Comparison of ENCODE assay signal across 8 mouse cellular contexts in the genomic region with DNA sequence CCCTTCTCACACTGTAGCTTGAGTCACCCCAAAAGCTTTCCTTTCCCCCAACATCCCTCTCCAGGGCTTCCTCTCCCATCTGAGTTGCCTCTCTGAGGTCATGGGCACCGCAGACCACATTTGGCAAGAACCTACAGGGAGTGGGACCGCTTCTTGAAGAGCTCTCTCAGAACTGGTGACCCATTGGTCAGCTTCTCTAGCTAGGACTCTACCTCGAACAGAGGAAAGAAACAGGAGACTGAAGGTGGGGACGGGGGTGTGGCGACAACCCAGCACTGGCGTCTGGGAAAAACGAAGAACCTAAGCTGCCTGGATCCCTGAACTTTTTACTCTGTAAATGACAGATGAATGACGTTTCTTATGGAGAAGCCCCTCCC. TPM values are rescaled to one million over a fixed set of nuclear protein-coding genes. Genes with fewer than 3 reads are reported as not detected.
DNase-seq lines count a peak whose midpoint lies in the region; ATAC-seq and TF ChIP-seq lines count a peak whose summit lies in the region.

No protein-coding gene starts in this region.

- peak overlapping the region; percentile 98 for H3K27ac ChIP-seq in heart, postnatal 0 days (ENCODE audit: low read depth)

- no peaks in the 10 kb centered on the region for H3K27me3 ChIP-seq in heart, postnatal 0 days (ENCODE audit: control insufficient read depth, insufficient read depth, low read length)

- H3K9ac ChIP-seq in heart, postnatal 0 days (replicated peaks; ENCODE audit: low read depth, low read length) = peak overlapping the region; percentile 57; the same call in 1 of the 2 replicates

- ATAC-seq in frontal cortex, adult (ENCODE audit: low TSS enrichment) = peak; percentile 7; the same call in 1 of the 2 replicates
- ATAC-seq in CD4-positive, CD25-positive, alpha-beta regulatory T cell, adult 4 months = peak; percentile 23
- no peak for ATAC-seq in heart, postnatal 0 days (ENCODE audit: insufficient read depth, low read depth)
- peak; percentile 44 for ATAC-seq in megakaryocyte, adult 5-6 weeks (ENCODE audit: poor library complexity, severe bottlenecking)

- TF ChIP-seq EP300 in heart, postnatal 0 days (IDR thresholded peaks at IDR 0.05; ENCODE audit: low read depth) = no peak

- H3K4me2 ChIP-seq in heart, postnatal 0 days (ENCODE audit: low read depth, low read length) = peak overlapping the region; percentile 65

- H3K36me3 ChIP-seq in heart, postnatal 0 days (replicated peaks; ENCODE audit: control insufficient read depth, insufficient read depth, low read length) = no peaks in the 10 kb centered on the region

- H3K4me1 ChIP-seq in heart, postnatal 0 days (ENCODE audit: control insufficient read depth, insufficient read depth) = peaks cover 10% of the 10 kb centered on the region; the same call in 1 of the 2 replicates

- H3K4me3 ChIP-seq in heart, postnatal 0 days (ENCODE audit: low read depth, low read length) = peak overlapping the region; percentile 45

- WGBS in heart, postnatal 0 days = 9% methylated on average over 8 of the region's 8 CpGs

- TF ChIP-seq CTCF in heart, postnatal 0 days (IDR thresholded peaks at IDR 0.05; ENCODE audit: low read depth) = no peak

- DNase-seq in frontal cortex, postnatal 25 days (ENCODE audit: low spot score in 2 of 2) = no peak
- no peak for DNase-seq in heart, postnatal 0 days (ENCODE audit: low spot score)
- no peak for DNase-seq in spleen, adult 12 weeks (ENCODE audit: low spot score)
- no peak for DNase-seq in embryo, embryonic 10.5 days (ENCODE audit: low spot score)
- no peak for DNase-seq in MN1 (ENCODE audit: low spot score)

- H3K9me3 ChIP-seq in heart, postnatal 0 days (replicated peaks; ENCODE audit: control insufficient read depth, low read length) = no peaks in the 10 kb centered on the region

RNA-seq across cellular contexts. Expression of a gene that starts 51.8 kb away (rescaled TPM):
- polyA plus RNA-seq in CD4-positive, CD25-positive, alpha-beta regulatory T cell, adult 4 months (2017; shearing (Covaris generic)) = 100 to 1,000 TPM in 1 of 2 experiments, 10 to 100 TPM in 1; 92.5 to 116 TPM
- 37.6 and 58.0 TPM in 2 replicates for total RNA-seq in heart, postnatal 0 days (2014; rRNA removed; ENCODE audit: low replicate concordance)
- polyA plus RNA-seq in heart, postnatal 0 days (2015; fragmentation: Nextera tagmentation; extraction: Ambion mirVana) = 40.7 and 46.9 TPM in 2 replicates
- total RNA-seq in megakaryocyte, adult 5-6 weeks (2015) = 66.6 and 70.7 TPM in 2 replicates
- total RNA-seq in megakaryocyte, adult 5-6 weeks (2017) = 40.5 and 41.5 TPM in 2 replicates

RNA-seq across cellular contexts. Expression of a gene that starts 58.2 kb away (rescaled TPM):
- polyA plus RNA-seq in CD4-positive, CD25-positive, alpha-beta regulatory T cell, adult 4 months (2017; shearing (Covaris generic)) = 10 to 100 TPM; 19.9 to 27.8 TPM
- total RNA-seq in heart, postnatal 0 days (2014; rRNA removed; ENCODE audit: low replicate concordance) = 1.9 and 2.3 TPM in 2 replicates
- polyA plus RNA-seq in heart, postnatal 0 days (2015; fragmentation: Nextera tagmentation; extraction: Ambion mirVana) = 0.60 and 0.72 TPM in 2 replicates
- total RNA-seq in megakaryocyte, adult 5-6 weeks (2015) = 1.9 and 2.1 TPM in 2 replicates
- 1.4 and 2.4 TPM in 2 replicates for total RNA-seq in megakaryocyte, adult 5-6 weeks (2017)
